Mouse (Mus musculus): ENCODE measurements at regions not wholly inside any gene's neighbourhood (a gene's known extent, or its start where the extent isn't known, plus 50 kb on each side); places are given as distances from the start of the nearest gene placed in this dataset.

GRCm38 (mm10) chr4:66622650-66623394 is 204.6 kb upstream of the Tlr4 start:
- no peak for DNase-seq (ENCODE audit: low spot score in 2 of 2)

- DNase-seq (ENCODE audit: low spot score in 2 of 2), result no peak
Observed at GRCm38 (mm10) chr4:66618811-66619440, 208.5 kb upstream of the Tlr4 start.

- no peak for DNase-seq (ENCODE audit: low spot score in 2 of 2)
Observed at GRCm38 (mm10) chr4:66617743-66618736, 209.3 kb upstream of the Tlr4 start.

- no peak for DNase-seq (ENCODE audit: low spot score in 2 of 2)
Observed at GRCm38 (mm10) chr4:66617101-66617500, 210.3 kb upstream of the Tlr4 start.

- no peak for DNase-seq (ENCODE audit: low spot score in 2 of 2)
Observed at GRCm38 (mm10) chr4:66604849-66605248, 200.4 kb upstream of the Astn2 start.

- DNase-seq (ENCODE audit: low spot score in 2 of 2), result no peak
Observed at GRCm38 (mm10) chr4:66598737-66599136, 194.3 kb upstream of the Astn2 start.

- no peak for DNase-seq (ENCODE audit: low spot score in 2 of 2)
Observed at GRCm38 (mm10) chr4:66586647-66587046, 182.2 kb upstream of the Astn2 start.

- DNase-seq (ENCODE audit: low spot score in 2 of 2), result no peak
Observed at GRCm38 (mm10) chr4:66586166-66586565, 181.8 kb upstream of the Astn2 start.

- DNase-seq (ENCODE audit: low spot score in 2 of 2), result no peak
Observed at GRCm38 (mm10) chr4:66556936-66557335, 152.5 kb upstream of the Astn2 start.

GRCm38 (mm10) chr4:66550306-66551104 is 146.1 kb upstream of the Astn2 start:
- DNase-seq (ENCODE audit: low spot score in 2 of 2), result no peak

- DNase-seq (ENCODE audit: low spot score in 2 of 2), result no peak
Observed at GRCm38 (mm10) chr4:66542833-66543436, 138.5 kb upstream of the Astn2 start.

GRCm38 (mm10) chr4:66524456-66524855 is 120.0 kb upstream of the Astn2 start:
- DNase-seq (ENCODE audit: low spot score in 2 of 2), result no peak

GRCm38 (mm10) chr4:66523886-66524245 is 119.5 kb upstream of the Astn2 start:
- DNase-seq (ENCODE audit: low spot score in 2 of 2), result no peak

- DNase-seq (ENCODE audit: low spot score in 2 of 2), result no peak
Observed at GRCm38 (mm10) chr4:66523238-66523885, 119.0 kb upstream of the Astn2 start.

- DNase-seq (ENCODE audit: low spot score in 2 of 2), result no peak
Observed at GRCm38 (mm10) chr4:66522097-66522809, 117.8 kb upstream of the Astn2 start.

GRCm38 (mm10) chr4:66520796-66521195 is 116.4 kb upstream of the Astn2 start:
- DNase-seq (ENCODE audit: low spot score in 2 of 2), result no peak

- no peak for DNase-seq (ENCODE audit: low spot score in 2 of 2)
Observed at GRCm38 (mm10) chr4:66515815-66516214, 111.4 kb upstream of the Astn2 start.

- DNase-seq (ENCODE audit: low spot score in 2 of 2), result no peak
Observed at GRCm38 (mm10) chr4:66483496-66483895, 79.1 kb upstream of the Astn2 start.

- peak; percentile 17 to 25 for DNase-seq (ENCODE audit: low spot score in 2 of 2)
Observed at GRCm38 (mm10) chr4:66482495-66483291, 78.3 kb upstream of the Astn2 start.

Data from gastrocnemius, adult 8-10 months (tissue).